Mouse (Mus musculus) ES-E14 (cell line): ENCODE data around the gene Slc7a6os.

Experiments used
- CHD2 ChIP-seq: IDR thresholded peaks from 2 replicates; pipeline ENCODE4 v1.6.1; 2014; ENCODE audit warnings: mild to moderate bottlenecking, low read depth, low read length, inconsistent platforms
- HCFC1 ChIP-seq: IDR thresholded peaks from 2 replicates; pipeline ENCODE4 v1.6.1; 2012; ENCODE audit warnings: low read length, inconsistent platforms, borderline replicate concordance; ENCODE audit not compliant: insufficient read depth
- MAFK ChIP-seq: IDR thresholded peaks from 2 replicates; pipeline ENCODE4 v1.6.1; 2014; ENCODE audit warnings: mild to moderate bottlenecking, low read depth, low read length, inconsistent platforms; ENCODE audit not compliant: insufficient read depth
- ZNF384 ChIP-seq: IDR thresholded peaks from 2 replicates; pipeline ENCODE4 v1.6.1; 2012; ENCODE audit warnings: low read depth, low read length, inconsistent platforms

- TF ChIP-seq ZNF384 (no peak), CHD2 (no peak), MAFK (no peak), HCFC1 (no peak)
Measured at GRCm38 (mm10) chr8:106237106-106237505, 26.4 kb upstream of the Slc7a6os start.
